Mouse (Mus musculus): ENCODE results near the gene Tbc1d25. TPM values are rescaled to one million over a fixed set of nuclear protein-coding genes. Genes with fewer than 3 reads are reported as not detected.

Gene Tbc1d25
- polyA plus RNA-seq, 1 experiment from 2014 or later, result 2.2 TPM

DNA sequence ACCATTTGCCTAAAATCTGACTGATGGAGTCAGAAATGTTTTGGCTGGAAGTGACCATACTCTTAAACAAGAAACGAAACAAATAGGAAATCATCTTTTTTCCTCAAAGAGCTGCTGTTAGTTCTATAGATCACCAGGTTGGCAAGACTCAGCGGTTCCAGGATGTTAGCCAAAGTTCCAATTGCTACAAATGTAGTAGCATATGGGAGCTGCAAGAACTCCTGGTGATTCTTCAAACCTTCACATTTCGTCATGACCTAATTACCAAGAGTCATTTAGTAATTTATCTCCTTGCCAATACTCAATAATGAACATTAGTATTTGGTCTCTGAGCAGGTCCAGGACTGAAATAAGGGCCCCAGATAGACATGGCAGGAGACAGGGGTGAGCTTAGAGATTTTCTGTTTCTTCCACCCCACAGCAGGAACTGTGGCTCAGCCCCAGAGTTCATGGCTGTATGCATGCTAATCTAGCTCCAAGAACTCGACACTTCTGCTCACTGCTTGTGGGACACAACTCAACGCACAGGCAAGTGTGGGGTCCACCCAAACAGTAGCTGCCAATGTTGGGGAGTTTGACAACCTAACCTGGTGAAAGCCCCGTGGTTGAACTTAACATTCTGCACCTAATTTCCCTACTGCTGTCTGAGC is 52.0 kb downstream of the Tbc1d25 start:
- no peak overlapping the region for H3K4me2 ChIP-seq (ENCODE audit: low read depth, low read length)

DNA sequence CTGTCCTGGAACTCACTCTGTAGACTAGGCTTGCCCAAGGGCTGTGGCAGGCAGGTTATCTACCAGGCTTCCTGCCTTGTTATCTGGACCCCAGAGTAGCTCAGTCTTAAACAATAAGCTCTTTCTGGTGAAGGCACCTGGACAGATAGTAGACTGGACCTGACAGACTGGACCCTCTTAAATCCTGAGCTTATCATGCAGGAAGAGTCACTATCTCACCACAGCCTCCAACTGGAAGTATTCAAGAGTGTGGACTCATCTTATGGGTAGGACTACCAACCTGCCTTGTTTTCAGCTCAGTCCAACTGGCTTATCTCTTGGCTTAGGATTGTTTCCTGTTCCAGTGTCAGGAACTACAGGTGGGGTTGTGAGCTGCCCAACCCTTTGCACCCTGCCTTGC is 58.7 kb downstream of the Tbc1d25 start:
- no peaks in the 10 kb centered on the region for H3K4me1 ChIP-seq (ENCODE audit: insufficient read depth)
- H3K9ac ChIP-seq (replicated peaks), result no peak overlapping the region
- no peak overlapping the region for H3K27ac ChIP-seq (ENCODE audit: low read depth)
- H3K9me3 ChIP-seq (ENCODE audit: low read length), result no peaks in the 10 kb centered on the region
- ATAC-seq, result no peak
- no peak overlapping the region for H3K4me3 ChIP-seq (ENCODE audit: low read depth, low read length)
- no peaks in the 10 kb centered on the region for H3K27me3 ChIP-seq (ENCODE audit: insufficient read depth, low read length)
- H3K4me2 ChIP-seq (ENCODE audit: low read depth, low read length), result no peak overlapping the region
- no peak for TF ChIP-seq CTCF (IDR thresholded peaks at IDR 0.05; ENCODE audit: low read depth)
- no peak for TF ChIP-seq EP300 (IDR thresholded peaks at IDR 0.05; ENCODE audit: low read depth)
- no peaks in the 10 kb centered on the region for H3K36me3 ChIP-seq (replicated peaks; ENCODE audit: insufficient read depth, low read length)
- DNase-seq, result no peak

More for the DNA sequence above, 52.0 kb downstream of the Tbc1d25 start:
- Histone ChIP-seq H3K36me3 (replicated peaks; ENCODE audit: insufficient read depth, low read length) (peaks cover 3% of the 10 kb centered on the region), H3K9me3 (ENCODE audit: low read length) (no peaks in the 10 kb centered on the region), H3K4me3 (ENCODE audit: low read depth, low read length) (no peak overlapping the region), H3K27ac (ENCODE audit: low read depth) (no peak overlapping the region), H3K27me3 (ENCODE audit: insufficient read depth, low read length) (no peaks in the 10 kb centered on the region), H3K4me1 (ENCODE audit: insufficient read depth) (no peaks in the 10 kb centered on the region), H3K9ac (replicated peaks) (no peak overlapping the region)
- ATAC-seq (no peak), DNase-seq (no peak)
- WGBS (ENCODE audit: insufficient replicate concordance), result 76% methylated on average over 6 of the region's 6 CpGs
- TF ChIP-seq CTCF (IDR thresholded peaks at IDR 0.05; ENCODE audit: low read depth) (no peak), EP300 (IDR thresholded peaks at IDR 0.05; ENCODE audit: low read depth) (no peak)

DNA sequence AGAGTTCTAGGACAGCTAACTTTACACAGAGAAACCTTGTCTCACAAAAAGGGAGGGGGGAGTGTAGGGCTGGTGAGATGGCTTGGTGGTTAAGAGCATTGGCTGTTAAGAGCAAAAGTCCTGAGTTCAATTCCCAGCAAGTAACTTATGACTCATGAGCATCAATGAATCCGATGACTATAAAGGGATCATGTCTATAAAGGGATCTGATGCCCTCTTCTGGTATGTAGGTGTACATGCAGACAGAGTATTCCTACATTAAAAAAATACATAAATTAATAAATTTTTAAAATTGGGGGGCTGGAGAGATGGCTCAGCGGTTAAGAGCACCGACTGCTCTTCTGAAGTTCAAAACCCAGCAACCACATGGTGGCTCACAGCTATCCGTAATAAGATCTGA is 60.7 kb downstream of the Tbc1d25 start:
- H3K4me3 ChIP-seq (ENCODE audit: low read depth, low read length), result no peak overlapping the region
- H3K9me3 ChIP-seq (ENCODE audit: low read length), result no peaks in the 10 kb centered on the region
- 57% methylated on average over 4 of the region's 4 CpGs for WGBS (ENCODE audit: insufficient replicate concordance)
- H3K27me3 ChIP-seq (ENCODE audit: insufficient read depth, low read length), result no peaks in the 10 kb centered on the region
- H3K4me1 ChIP-seq (ENCODE audit: insufficient read depth), result no peaks in the 10 kb centered on the region
- H3K9ac ChIP-seq (replicated peaks), result no peak overlapping the region
- TF ChIP-seq EP300 (IDR thresholded peaks at IDR 0.05; ENCODE audit: low read depth) (no peak), CTCF (IDR thresholded peaks at IDR 0.05; ENCODE audit: low read depth) (peak; percentile 48)
- H3K36me3 ChIP-seq (replicated peaks; ENCODE audit: insufficient read depth, low read length), result no peaks in the 10 kb centered on the region
- ATAC-seq (no peak), DNase-seq (no peak)
- H3K27ac ChIP-seq (ENCODE audit: low read depth), result no peak overlapping the region
- H3K4me2 ChIP-seq (ENCODE audit: low read depth, low read length), result no peak overlapping the region

DNA sequence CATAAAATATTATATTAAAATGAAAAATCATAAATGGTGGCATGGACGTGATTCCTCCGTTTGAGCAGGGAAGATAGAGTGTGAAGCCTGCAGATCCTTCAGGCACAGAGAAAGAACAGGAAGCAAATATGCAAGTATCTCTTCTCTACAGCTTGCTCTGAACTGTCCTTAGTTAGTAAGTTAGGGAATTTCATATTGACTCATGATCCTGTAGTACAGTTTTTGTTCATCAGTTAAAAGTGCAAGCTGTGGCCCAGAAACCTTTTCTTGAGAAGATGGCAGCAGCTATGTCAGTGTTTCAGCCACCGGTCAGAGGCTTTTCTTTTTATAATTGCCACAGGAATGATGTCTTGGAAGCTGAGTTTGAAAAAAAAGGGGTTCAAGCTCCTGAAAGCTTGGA is 71.0 kb downstream of the Tbc1d25 start:
- TF ChIP-seq CTCF (IDR thresholded peaks at IDR 0.05; ENCODE audit: low read depth), result no peak
- no peak for TF ChIP-seq EP300 (IDR thresholded peaks at IDR 0.05; ENCODE audit: low read depth)
- Histone ChIP-seq H3K27ac (ENCODE audit: low read depth) (no peak overlapping the region), H3K9ac (replicated peaks) (no peak overlapping the region), H3K4me2 (ENCODE audit: low read depth, low read length) (no peak overlapping the region), H3K4me1 (ENCODE audit: insufficient read depth) (no peaks in the 10 kb centered on the region), H3K9me3 (ENCODE audit: low read length) (no peaks in the 10 kb centered on the region), H3K4me3 (ENCODE audit: low read depth, low read length) (no peak overlapping the region), H3K27me3 (ENCODE audit: insufficient read depth, low read length) (no peaks in the 10 kb centered on the region), H3K36me3 (replicated peaks; ENCODE audit: insufficient read depth, low read length) (no peaks in the 10 kb centered on the region)
- DNase-seq (no peak), ATAC-seq (no peak)
- 86% methylated on average over 3 of the region's 3 CpGs for WGBS (ENCODE audit: insufficient replicate concordance)

Other genes starting within 250 kb of the Tbc1d25 start
- gene Eras, start 247.6 kb downstream of the Tbc1d25 start, polyA plus RNA-seq (2015; fragmentation: Nextera tagmentation; extraction: Ambion mirVana), result not detected in 2 replicates
- 10.3 and 11.8 TPM in 2 replicates for gene Hdac6, start 228.3 kb downstream of the Tbc1d25 start, polyA plus RNA-seq (2015; fragmentation: Nextera tagmentation; extraction: Ambion mirVana)
- gene Gata1, start 198.1 kb downstream of the Tbc1d25 start, polyA plus RNA-seq (2015; fragmentation: Nextera tagmentation; extraction: Ambion mirVana), result 39.8 and 43.2 TPM in 2 replicates
- gene Glod5, start 157.7 kb downstream of the Tbc1d25 start, polyA plus RNA-seq (2015; fragmentation: Nextera tagmentation; extraction: Ambion mirVana), result 2.6 and 4.3 TPM in 2 replicates
- gene Suv39h1, start 101.4 kb downstream of the Tbc1d25 start, polyA plus RNA-seq (2015; fragmentation: Nextera tagmentation; extraction: Ambion mirVana), result 13.9 and 15.8 TPM in 2 replicates
- gene Was, start 85.7 kb downstream of the Tbc1d25 start, polyA plus RNA-seq (2015; fragmentation: Nextera tagmentation; extraction: Ambion mirVana), result 2.4 and 2.9 TPM in 2 replicates
- 4.6 and 5.6 TPM in 2 replicates for gene Wdr13, start 43.3 kb downstream of the Tbc1d25 start, polyA plus RNA-seq (2015; fragmentation: Nextera tagmentation; extraction: Ambion mirVana)
- 413 and 415 TPM in 2 replicates for gene Rbm3, start 30.3 kb downstream of the Tbc1d25 start, polyA plus RNA-seq (2015; fragmentation: Nextera tagmentation; extraction: Ambion mirVana)
- gene Ebp, start 17.3 kb upstream of the Tbc1d25 start, polyA plus RNA-seq (2015; fragmentation: Nextera tagmentation; extraction: Ambion mirVana), result 74.7 and 84.5 TPM in 2 replicates
- 1.5 and 1.9 TPM in 2 replicates for gene Porcn, start 30.3 kb upstream of the Tbc1d25 start, polyA plus RNA-seq (2015; fragmentation: Nextera tagmentation; extraction: Ambion mirVana)
- 16.4 and 17.7 TPM in 2 replicates for gene Ftsj1, start 76.2 kb upstream of the Tbc1d25 start, polyA plus RNA-seq (2015; fragmentation: Nextera tagmentation; extraction: Ambion mirVana)
- gene Slc38a5, start 95.0 kb upstream of the Tbc1d25 start, polyA plus RNA-seq (2015; fragmentation: Nextera tagmentation; extraction: Ambion mirVana), result 32.0 and 35.9 TPM in 2 replicates
- gene Ssxb10, start 151.2 kb upstream of the Tbc1d25 start, polyA plus RNA-seq (2015; fragmentation: Nextera tagmentation; extraction: Ambion mirVana), result not detected in 2 replicates
- not detected in 2 replicates for gene Ssxb9, start 190.8 kb upstream of the Tbc1d25 start, polyA plus RNA-seq (2015; fragmentation: Nextera tagmentation; extraction: Ambion mirVana)
- not detected in 2 replicates for gene Ssxb1, start 237.1 kb upstream of the Tbc1d25 start, polyA plus RNA-seq (2015; fragmentation: Nextera tagmentation; extraction: Ambion mirVana)

All from liver, postnatal 0 days (tissue).